Mouse (Mus musculus): ENCODE data around the gene Maz.

- no peak for TF ChIP-seq CTCF (IDR thresholded peaks at IDR 0.05)
- TF ChIP-seq EP300 (IDR thresholded peaks at IDR 0.05) = no peak
Observed at GRCm38 (mm10) chr7:127026616-127026983, 237 bp downstream of the Maz start.

Measured in lung, postnatal 0 days (tissue).